Mouse (Mus musculus): ENCODE data around the gene Zbtb1. TPM values are rescaled to one million over a fixed set of nuclear protein-coding genes. Genes with fewer than 3 reads are reported as not detected.

The Zbtb1 gene
- 8.3 and 12.5 TPM in 2 replicates for polyA plus RNA-seq (2014; fragmentation: Nextera tagmentation; extraction: Ambion mirVana)

DNA sequence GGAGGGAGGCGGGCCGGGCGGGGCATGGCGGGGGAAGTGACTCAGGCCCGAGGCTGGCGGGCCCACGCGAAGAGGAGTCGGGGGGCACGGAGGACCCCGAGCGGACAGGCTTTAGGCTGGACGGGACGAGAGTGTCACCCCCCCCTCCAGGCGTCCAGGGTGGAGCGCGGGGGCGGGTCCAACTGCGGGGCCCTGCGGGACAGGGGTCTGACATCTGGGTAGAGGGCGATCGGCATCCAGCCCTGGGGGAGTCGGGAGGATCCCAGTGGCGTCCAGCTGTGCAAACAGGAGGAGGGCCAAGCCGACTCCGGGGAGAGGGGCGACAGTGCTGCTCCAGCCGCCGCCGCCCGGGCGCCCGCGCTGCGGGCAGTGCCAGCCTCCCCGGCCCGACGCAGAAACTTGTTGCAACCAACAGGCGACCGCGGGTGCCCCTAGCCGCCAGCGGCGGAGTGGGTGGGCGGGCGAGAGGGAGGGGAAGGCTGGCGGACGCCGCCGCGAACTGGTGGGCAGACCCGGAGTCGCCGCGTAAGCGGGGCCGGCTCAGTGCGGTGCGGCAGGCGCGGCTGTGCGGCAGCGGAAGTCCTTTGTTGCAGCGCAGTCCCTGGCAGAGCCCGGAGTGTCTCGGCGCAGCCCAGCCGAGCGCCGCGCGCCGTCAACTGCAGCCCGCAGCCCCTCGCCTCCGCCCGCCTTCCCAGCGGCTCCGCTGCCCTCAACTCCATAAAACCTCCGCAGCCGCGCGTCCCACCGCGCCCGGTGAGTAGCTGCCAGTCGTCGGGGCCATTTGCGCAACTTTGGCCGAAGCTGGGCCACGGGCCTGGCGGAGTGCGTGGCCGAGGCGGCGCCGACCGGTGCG lies at the start of gene Zbtb1:
Gene Zbtb1, plus strand, starts transcription at position 289 of the 853 bp plus-strand sequence.
- under 1% methylated on average over 76 of the region's 99 CpGs for WGBS

GRCm38 (mm10) chr12:76324679-76325431 lies 45.2 kb upstream of the Zbtb1 start, which contains the start of gene Akap5:
Gene Akap5 (plus strand): TSS chr12:76324891.
- ATAC-seq (ENCODE audit: low FRiP score, low TSS enrichment), result peak; percentile 97
- Histone ChIP-seq H3K27ac (ENCODE audit: low read depth, low read length) (no peak within 1 kb of the TSS), H3K4me1 (ENCODE audit: control insufficient read depth, insufficient read depth, low read length) (no peaks in the 10 kb centered on the region; the same call in 1 of the 2 replicates), H3K27me3 (ENCODE audit: control insufficient read depth, insufficient read depth, low read length) (no peaks in the 10 kb centered on the region), H3K9ac (ENCODE audit: low read depth, low read length) (peak within 1 kb of the TSS; percentile 61), H3K9me3 (ENCODE audit: control insufficient read depth, low read length) (no peaks in the 10 kb centered on the region), H3K4me2 (replicated peaks; ENCODE audit: low read depth, low read length) (peak within 1 kb of the TSS; percentile 85), H3K4me3 (ENCODE audit: low read length) (peak within 1 kb of the TSS; percentile 55), H3K36me3 (ENCODE audit: control insufficient read depth, insufficient read depth, low read length) (peaks cover 9% of the 10 kb centered on the region; the same call in 1 of the 2 replicates)
- WGBS, result 1% methylated on average over 53 of the region's 53 CpGs

More for the DNA sequence above, at the start of gene Zbtb1:
- no peaks in the 10 kb centered on the region for H3K27me3 ChIP-seq (ENCODE audit: control insufficient read depth, insufficient read depth, low read length)
- no peaks in the 10 kb centered on the region for H3K9me3 ChIP-seq (ENCODE audit: control insufficient read depth, low read length)
- ATAC-seq (ENCODE audit: low FRiP score, low TSS enrichment), result peak; percentile 67
- peak within 1 kb of the TSS; percentile 99 for H3K9ac ChIP-seq (ENCODE audit: low read depth, low read length)
- H3K4me3 ChIP-seq (ENCODE audit: low read length), result peak within 1 kb of the TSS; percentile 98
- peaks cover 42% of the 10 kb centered on the region for H3K4me1 ChIP-seq (ENCODE audit: control insufficient read depth, insufficient read depth, low read length)
- peak within 1 kb of the TSS; percentile 100 for H3K27ac ChIP-seq (ENCODE audit: low read depth, low read length)
- no peaks in the 10 kb centered on the region for H3K36me3 ChIP-seq (ENCODE audit: control insufficient read depth, insufficient read depth, low read length)
- peak within 1 kb of the TSS; percentile 73 for H3K4me2 ChIP-seq (replicated peaks; ENCODE audit: low read depth, low read length)

- no peaks in the 10 kb centered on the region for H3K9me3 ChIP-seq (ENCODE audit: control insufficient read depth, low read length)
- no peak overlapping the region for H3K4me2 ChIP-seq (replicated peaks; ENCODE audit: low read depth, low read length)
- H3K36me3 ChIP-seq (ENCODE audit: control insufficient read depth, insufficient read depth, low read length), result no peaks in the 10 kb centered on the region; the same call in 1 of the 2 replicates
- no peaks in the 10 kb centered on the region; the same call in 1 of the 2 replicates for H3K4me1 ChIP-seq (ENCODE audit: control insufficient read depth, insufficient read depth, low read length)
- no peak for ATAC-seq (ENCODE audit: low FRiP score, low TSS enrichment)
- no peak overlapping the region for H3K4me3 ChIP-seq (ENCODE audit: low read length)
- WGBS, result 89% methylated on average over 23 of the region's 23 CpGs
- H3K9ac ChIP-seq (ENCODE audit: low read depth, low read length), result no peak overlapping the region
- no peak overlapping the region for H3K27ac ChIP-seq (ENCODE audit: low read depth, low read length)
- no peaks in the 10 kb centered on the region for H3K27me3 ChIP-seq (ENCODE audit: control insufficient read depth, insufficient read depth, low read length)
These were observed 43.4 kb upstream of the Zbtb1 start for GRCm38 (mm10) chr12:76326437-76327220.

DNA sequence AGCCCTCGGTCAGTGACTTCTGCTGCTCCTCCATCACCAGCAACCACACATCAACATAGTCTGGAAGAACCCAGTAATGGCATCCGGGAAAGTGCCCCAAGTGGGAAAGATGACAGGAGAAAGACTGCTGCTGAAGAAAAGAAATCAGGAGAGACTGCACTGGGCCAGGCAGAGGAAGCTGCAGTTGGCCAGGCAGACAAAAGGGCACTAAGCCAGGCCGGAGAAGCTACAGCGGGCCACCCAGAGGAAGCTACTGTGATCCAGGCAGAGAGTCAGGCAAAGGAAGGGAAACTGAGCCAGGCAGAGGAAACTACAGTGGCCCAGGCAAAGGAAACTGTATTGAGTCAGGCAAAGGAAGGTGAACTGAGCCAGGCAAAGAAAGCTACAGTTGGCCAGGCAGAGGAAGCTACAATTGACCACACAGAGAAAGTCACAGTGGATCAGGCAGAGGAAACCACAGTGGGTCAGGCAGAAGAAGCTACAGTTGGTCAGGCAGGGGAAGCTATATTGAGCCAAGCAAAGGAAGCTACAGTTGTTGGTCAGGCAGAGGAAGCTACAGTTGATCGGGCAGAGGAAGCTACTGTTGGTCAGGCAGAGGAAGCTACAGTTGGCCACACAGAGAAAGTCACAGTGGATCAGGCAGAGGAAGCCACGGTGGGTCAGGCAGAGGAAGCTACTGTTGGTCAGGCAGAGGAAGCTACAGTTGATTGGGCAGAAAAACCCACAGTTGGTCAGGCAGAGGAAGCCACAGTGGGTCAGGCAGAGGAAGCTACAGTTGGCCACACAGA lies 41.3 kb upstream of the Zbtb1 start:
- H3K9me3 ChIP-seq (ENCODE audit: control insufficient read depth, low read length), result no peaks in the 10 kb centered on the region
- H3K27me3 ChIP-seq (ENCODE audit: control insufficient read depth, insufficient read depth, low read length), result no peaks in the 10 kb centered on the region
- no peak overlapping the region for H3K27ac ChIP-seq (ENCODE audit: low read depth, low read length)
- H3K9ac ChIP-seq (ENCODE audit: low read depth, low read length), result no peak overlapping the region
- no peaks in the 10 kb centered on the region; the same call in 1 of the 2 replicates for H3K36me3 ChIP-seq (ENCODE audit: control insufficient read depth, insufficient read depth, low read length)
- WGBS, result 83% methylated on average over 6 of the region's 6 CpGs
- no peaks in the 10 kb centered on the region; the same call in 1 of the 2 replicates for H3K4me1 ChIP-seq (ENCODE audit: control insufficient read depth, insufficient read depth, low read length)
- H3K4me3 ChIP-seq (ENCODE audit: low read length), result no peak overlapping the region
- no peak for ATAC-seq (ENCODE audit: low FRiP score, low TSS enrichment)
- H3K4me2 ChIP-seq (replicated peaks; ENCODE audit: low read depth, low read length), result no peak overlapping the region

DNA sequence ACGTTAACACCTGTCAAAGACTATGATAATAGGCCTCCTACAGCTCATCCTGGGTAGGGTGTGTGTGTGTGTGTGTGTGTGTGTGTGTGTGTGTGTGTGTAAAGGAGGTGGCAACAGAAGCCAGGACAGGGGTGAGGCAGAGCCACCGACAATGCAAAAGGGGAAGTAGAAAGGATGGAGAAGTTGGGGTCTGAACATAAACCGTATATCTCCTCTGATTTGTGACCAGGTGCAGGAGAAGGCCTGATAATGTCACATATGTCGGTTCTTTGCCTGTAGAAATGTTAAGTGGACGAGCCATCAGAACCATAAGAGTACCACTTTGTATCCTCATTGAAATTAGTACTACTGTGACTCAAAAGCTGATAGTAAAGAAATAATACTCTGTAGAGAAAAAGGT lies 36.4 kb upstream of the Zbtb1 start:
- no peak overlapping the region for H3K4me3 ChIP-seq (ENCODE audit: low read length)
- no peak overlapping the region for H3K27ac ChIP-seq (ENCODE audit: low read depth, low read length)
- H3K9me3 ChIP-seq (ENCODE audit: control insufficient read depth, low read length), result no peaks in the 10 kb centered on the region
- no peaks in the 10 kb centered on the region for H3K4me1 ChIP-seq (ENCODE audit: control insufficient read depth, insufficient read depth, low read length)
- 95% methylated on average over 5 of the region's 5 CpGs for WGBS
- no peak overlapping the region for H3K9ac ChIP-seq (ENCODE audit: low read depth, low read length)
- H3K27me3 ChIP-seq (ENCODE audit: control insufficient read depth, insufficient read depth, low read length), result no peaks in the 10 kb centered on the region
- H3K4me2 ChIP-seq (replicated peaks; ENCODE audit: low read depth, low read length), result no peak overlapping the region
- H3K36me3 ChIP-seq (ENCODE audit: control insufficient read depth, insufficient read depth, low read length), result no peaks in the 10 kb centered on the region
- ATAC-seq (ENCODE audit: low FRiP score, low TSS enrichment), result no peak

GRCm38 (mm10) chr12:76335641-76336040 lies 34.4 kb upstream of the Zbtb1 start:
- Histone ChIP-seq H3K27me3 (ENCODE audit: control insufficient read depth, insufficient read depth, low read length) (no peaks in the 10 kb centered on the region), H3K4me1 (ENCODE audit: control insufficient read depth, insufficient read depth, low read length) (no peaks in the 10 kb centered on the region), H3K27ac (ENCODE audit: low read depth, low read length) (no peak overlapping the region), H3K4me2 (replicated peaks; ENCODE audit: low read depth, low read length) (no peak overlapping the region), H3K9ac (ENCODE audit: low read depth, low read length) (no peak overlapping the region), H3K9me3 (ENCODE audit: control insufficient read depth, low read length) (no peaks in the 10 kb centered on the region), H3K36me3 (ENCODE audit: control insufficient read depth, insufficient read depth, low read length) (no peaks in the 10 kb centered on the region), H3K4me3 (ENCODE audit: low read length) (no peak overlapping the region)
- no peak for ATAC-seq (ENCODE audit: low FRiP score, low TSS enrichment)
- WGBS, result 80% methylated on average over 5 of the region's 5 CpGs

GRCm38 (mm10) chr12:76336111-76336965 lies 33.7 kb upstream of the Zbtb1 start:
- Histone ChIP-seq H3K4me2 (replicated peaks; ENCODE audit: low read depth, low read length) (no peak overlapping the region), H3K27ac (ENCODE audit: low read depth, low read length) (no peak overlapping the region), H3K9me3 (ENCODE audit: control insufficient read depth, low read length) (no peaks in the 10 kb centered on the region), H3K4me3 (ENCODE audit: low read length) (no peak overlapping the region), H3K4me1 (ENCODE audit: control insufficient read depth, insufficient read depth, low read length) (no peaks in the 10 kb centered on the region), H3K27me3 (ENCODE audit: control insufficient read depth, insufficient read depth, low read length) (no peaks in the 10 kb centered on the region), H3K36me3 (ENCODE audit: control insufficient read depth, insufficient read depth, low read length) (no peaks in the 10 kb centered on the region), H3K9ac (ENCODE audit: low read depth, low read length) (no peak overlapping the region)
- WGBS, result 80% methylated on average over 17 of the region's 17 CpGs
- no peak for ATAC-seq (ENCODE audit: low FRiP score, low TSS enrichment)

Measured in kidney, embryonic 14.5 days (tissue).